Mouse (Mus musculus) neural tube, embryonic 14.5 days (tissue): Measurements from ENCODE around the gene Cinp. TPM values are rescaled to one million over a fixed set of nuclear protein-coding genes. Genes with fewer than 3 reads are reported as not detected.

Experiments used
- ATAC-seq: fragments of 200-750 bp; cut with Nextera tagmentation; 2 replicates; pipeline ENCODE4 v1.8.0; 2017; ENCODE audit warnings: low read depth, mild to moderate bottlenecking, moderate TSS enrichment, moderate library complexity
- H3K27ac ChIP-seq: fragments of 300-500 bp; sonication (generic); 2 replicates; pipeline ENCODE4 v1.5.1; 2014; ENCODE audit warnings: low read depth, mild to moderate bottlenecking, control low read depth, low read length, moderate library complexity, mixed read lengths
- H3K27me3 ChIP-seq: fragments of 300-500 bp; sonication (generic); 2 replicates; pipeline ENCODE4 v1.6.1; 2014; ENCODE audit warnings: low read length; ENCODE audit not compliant: control insufficient read depth, insufficient read depth
- H3K36me3 ChIP-seq: fragments of 300-500 bp; sonication (generic); 2 replicates; pipeline ENCODE4 v1.6.1; 2014; ENCODE audit warnings: low read length, mixed read lengths; ENCODE audit not compliant: control insufficient read depth, insufficient read depth
- H3K4me1 ChIP-seq: fragments of 300-500 bp; sonication (generic); 2 replicates; pipeline ENCODE4 v1.6.1; 2014; ENCODE audit warnings: low read length; ENCODE audit not compliant: control insufficient read depth, insufficient read depth
- H3K4me2 ChIP-seq: fragments of 300-500 bp; sonication (generic); 2 replicates; pipeline ENCODE4 v1.6.1; 2014; ENCODE audit warnings: mild to moderate bottlenecking, low read depth, low read length, control low read depth
- H3K4me3 ChIP-seq: fragments of 300-500 bp; sonication (generic); 2 replicates; pipeline ENCODE4 v1.5.1; 2014; ENCODE audit warnings: low read depth, low read length, control low read depth, mixed read lengths
- H3K9ac ChIP-seq: fragments of 300-500 bp; sonication (generic); replicated peaks from 2 replicates; pipeline ENCODE4 v1.6.1; 2014; ENCODE audit warnings: low read depth, mild to moderate bottlenecking, control low read depth, low read length, mixed read lengths
- H3K9me3 ChIP-seq: fragments of 300-500 bp; sonication (generic); 2 replicates; pipeline ENCODE4 v1.6.1; 2016; ENCODE audit warnings: low read length; ENCODE audit not compliant: control insufficient read depth
- WGBS: fragments of 180-500 bp; shearing (Covaris S2); extraction: QIAGEN DNeasy Blood & Tissue Kit; methylation state at CpG from one replicate; pipeline ENCODE4 v1.1.7; 2014; 5-methylcytosine and 5-hydroxymethylcytosine counted together
- polyA plus RNA-seq: library from polyadenylated mRNA; unstranded; fragments of >200 nt; fragmentation: Nextera tagmentation; extraction: Ambion mirVana; gene quantifications from 2 replicates; pipeline ENCODE4 v1.2.1, GENCODE M21; 2014

The Cinp gene
- polyA plus RNA-seq, result 79.0 and 97.5 TPM in 2 replicates

DNA sequence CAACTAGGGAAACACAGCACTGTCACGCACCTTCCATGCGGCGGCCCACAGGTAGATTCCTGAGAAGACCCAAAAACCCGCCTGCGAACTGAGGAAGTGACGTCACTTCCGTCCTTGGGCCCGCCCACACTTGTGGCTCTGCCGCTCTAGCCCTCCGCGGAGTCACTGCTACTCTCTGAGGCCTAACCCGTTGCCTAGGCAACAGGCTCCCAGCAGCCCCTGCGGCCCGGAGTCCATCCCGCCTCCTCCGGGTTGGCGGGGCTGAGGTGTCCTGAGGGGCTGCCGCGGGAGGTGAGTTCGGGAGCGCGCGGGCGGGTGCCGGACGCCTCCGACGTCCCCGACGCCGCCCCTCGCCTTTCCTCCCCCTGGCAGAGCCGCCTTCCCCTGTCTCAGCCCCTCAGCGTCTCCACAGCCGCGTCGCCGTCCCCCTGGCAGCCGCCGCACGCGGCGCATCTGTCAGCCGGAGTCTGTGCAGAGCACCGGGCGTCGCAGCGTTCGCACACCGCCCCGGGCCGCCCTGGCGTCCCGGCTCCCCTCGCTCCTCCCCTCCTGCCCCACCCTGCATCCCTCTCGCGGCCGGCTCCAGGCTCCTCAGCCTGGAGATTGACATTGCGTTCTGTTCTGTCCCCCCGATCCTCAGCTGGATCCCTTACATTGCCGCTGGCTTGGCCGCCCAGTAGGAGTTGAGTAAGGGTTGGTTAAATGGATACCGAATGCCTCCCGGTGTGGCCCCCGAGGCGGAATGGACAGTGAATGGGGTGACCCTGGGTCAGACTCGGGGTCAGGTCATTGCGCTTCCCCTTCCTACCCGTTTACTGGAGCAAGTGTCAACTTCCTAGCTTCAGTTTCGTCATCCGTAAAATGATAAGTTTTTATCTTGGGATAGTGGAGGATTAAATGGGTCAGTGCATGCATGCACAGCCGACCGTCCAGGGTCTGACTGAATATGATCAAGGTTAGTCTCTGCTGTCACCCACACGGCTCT is at the start of gene Cinp, which contains the start of gene Tecpr2:
Cinp (minus strand) TSS at position 110 of the 985 bp plus-strand sequence.
Tecpr2 (plus strand) TSS at position 229 of the 985 bp plus-strand sequence.
- ATAC-seq, result peak; percentile 99
- H3K27me3 ChIP-seq, result no peaks in the 10 kb centered on the region
- peaks cover 15% of the 10 kb centered on the region for H3K4me1 ChIP-seq
- WGBS, result under 1% methylated on average over 71 of the region's 74 CpGs
- H3K9me3 ChIP-seq, result no peaks in the 10 kb centered on the region
- peak within 1 kb of the TSS; percentile 72 for H3K9ac ChIP-seq
- peak within 1 kb of the TSS; percentile 45 for H3K4me3 ChIP-seq
- no peaks in the 10 kb centered on the region for H3K36me3 ChIP-seq
- H3K27ac ChIP-seq, result peak within 1 kb of the TSS; percentile 88
- H3K4me2 ChIP-seq, result peak within 1 kb of the TSS; percentile 96

DNA sequence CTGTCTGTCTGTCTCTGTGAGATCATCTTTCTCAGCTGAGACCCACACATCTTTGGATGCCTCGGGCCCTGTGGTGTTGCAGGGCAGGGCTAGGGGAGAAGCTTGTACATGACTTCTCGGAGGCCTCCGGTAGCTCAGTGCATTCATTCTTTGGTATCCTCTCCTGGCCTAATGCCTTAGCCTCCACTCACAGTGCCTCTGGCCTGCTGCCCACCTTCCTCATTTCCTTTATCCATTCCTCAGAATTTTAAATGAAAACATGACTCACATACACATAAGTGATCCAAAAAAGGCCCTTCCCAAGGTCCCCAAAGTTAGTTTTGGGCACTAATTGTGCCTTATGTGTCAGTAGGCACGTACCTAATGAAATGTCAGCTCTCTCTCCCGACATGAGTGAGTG is 48.6 kb upstream of the Cinp start:
- WGBS, result 92% methylated on average over 5 of the region's 5 CpGs
- peaks cover 17% of the 10 kb centered on the region for H3K36me3 ChIP-seq
- no peaks in the 10 kb centered on the region; the same call in 1 of the 2 replicates for H3K4me1 ChIP-seq
- H3K9me3 ChIP-seq, result no peaks in the 10 kb centered on the region
- H3K9ac ChIP-seq, result no peak overlapping the region
- H3K4me2 ChIP-seq, result no peak overlapping the region
- H3K27me3 ChIP-seq, result no peaks in the 10 kb centered on the region
- no peak for ATAC-seq
- no peak overlapping the region for H3K4me3 ChIP-seq
- no peak overlapping the region for H3K27ac ChIP-seq

DNA sequence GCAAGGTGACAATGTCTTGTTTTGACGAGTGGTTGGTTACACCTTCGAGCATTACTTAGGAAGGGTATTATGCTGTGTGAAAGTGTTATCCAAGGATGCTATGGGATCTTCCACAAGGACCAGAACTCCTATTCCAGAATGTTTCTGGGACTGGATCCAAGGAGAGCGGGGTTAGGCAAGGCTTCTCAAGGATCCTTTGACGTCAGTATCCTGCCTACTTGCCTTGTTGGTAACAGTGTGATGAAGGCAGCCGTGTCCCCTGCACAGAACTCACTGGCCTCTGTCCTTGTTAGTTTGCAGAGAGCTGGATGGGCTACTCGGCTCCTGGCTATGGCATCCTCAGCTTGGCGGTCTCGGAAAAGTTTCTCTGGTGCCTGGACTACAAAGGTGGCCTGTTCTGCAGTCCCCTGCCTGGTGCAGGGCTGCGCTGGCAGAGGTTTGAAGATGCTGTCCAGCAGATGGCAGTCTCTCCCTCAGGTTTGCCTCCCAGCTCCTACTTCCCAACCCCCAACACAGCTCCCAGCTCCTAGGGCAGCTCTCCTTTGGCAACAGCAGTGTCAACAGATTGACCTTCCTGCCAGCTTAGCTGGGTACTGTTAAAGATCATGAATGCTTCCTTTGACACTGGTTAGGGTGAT is 47.2 kb upstream of the Cinp start:
- H3K4me2 ChIP-seq, result no peak overlapping the region
- 63% methylated on average over 9 of the region's 9 CpGs for WGBS
- peak; percentile 79 for ATAC-seq
- no peaks in the 10 kb centered on the region for H3K9me3 ChIP-seq
- no peaks in the 10 kb centered on the region for H3K27me3 ChIP-seq
- no peak overlapping the region for H3K9ac ChIP-seq
- H3K4me3 ChIP-seq, result no peak overlapping the region
- peaks cover 18% of the 10 kb centered on the region for H3K36me3 ChIP-seq
- no peak overlapping the region for H3K27ac ChIP-seq
- H3K4me1 ChIP-seq, result no peaks in the 10 kb centered on the region; the same call in 1 of the 2 replicates

DNA sequence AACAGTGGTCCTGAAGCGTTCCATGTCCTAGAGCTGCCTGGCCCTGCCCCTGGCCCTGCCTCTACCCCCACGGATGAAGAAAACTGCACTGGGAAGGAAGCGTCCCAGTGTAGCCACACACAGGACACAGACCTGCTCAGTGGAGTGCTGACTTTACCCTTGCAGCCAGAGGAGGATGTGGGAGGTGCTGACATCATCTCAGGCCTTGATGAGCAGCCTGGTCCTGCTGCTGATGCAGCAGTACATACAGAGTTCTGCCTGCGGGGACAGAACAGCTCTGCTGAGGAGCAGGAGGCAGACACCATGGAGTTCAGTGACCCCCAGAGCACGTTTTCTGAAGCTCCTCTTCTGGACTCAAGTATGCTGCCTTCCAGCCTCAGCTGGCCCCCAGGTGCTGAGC is 43.9 kb upstream of the Cinp start:
- Histone ChIP-seq H3K27ac (no peak overlapping the region), H3K9ac (no peak overlapping the region), H3K4me1 (no peaks in the 10 kb centered on the region; the same call in 1 of the 2 replicates), H3K4me2 (no peak overlapping the region), H3K36me3 (peaks cover 18% of the 10 kb centered on the region), H3K27me3 (no peaks in the 10 kb centered on the region), H3K4me3 (no peak overlapping the region), H3K9me3 (no peaks in the 10 kb centered on the region)
- WGBS, result 84% methylated on average over 5 of the region's 5 CpGs
- no peak for ATAC-seq

- no peaks in the 10 kb centered on the region for H3K9me3 ChIP-seq
- no peak for ATAC-seq
- WGBS, result 89% methylated on average over 5 of the region's 5 CpGs
- no peak overlapping the region for H3K4me2 ChIP-seq
- H3K27me3 ChIP-seq, result no peaks in the 10 kb centered on the region
- peaks cover 12% of the 10 kb centered on the region; the same call in 1 of the 2 replicates for H3K36me3 ChIP-seq
- H3K4me3 ChIP-seq, result no peak overlapping the region
- no peak overlapping the region for H3K9ac ChIP-seq
- no peak overlapping the region for H3K27ac ChIP-seq
- H3K4me1 ChIP-seq, result no peaks in the 10 kb centered on the region
Observed at GRCm38 (mm10) chr12:110921572-110921971, 32.6 kb upstream of the Cinp start.

DNA sequence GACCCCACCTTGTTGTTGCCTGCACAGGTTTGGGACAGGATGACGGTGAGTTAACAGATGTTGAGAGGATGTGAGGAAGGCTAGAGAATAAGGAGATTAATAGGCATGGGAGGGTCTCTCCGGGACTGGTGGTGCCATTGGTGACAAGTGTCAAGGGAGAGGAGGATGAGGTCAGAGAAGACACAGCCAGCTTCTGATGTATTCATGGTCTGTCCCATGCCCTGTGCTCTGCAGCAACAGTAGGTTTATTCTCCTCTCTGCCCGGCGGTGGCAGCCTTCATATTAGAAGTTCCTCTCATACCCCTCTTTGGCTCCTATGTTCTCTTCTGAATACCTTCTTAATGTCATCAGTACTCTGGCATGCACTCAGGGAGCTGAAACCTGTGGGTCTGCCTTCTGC is 31.3 kb upstream of the Cinp start:
- H3K4me2 ChIP-seq, result no peak overlapping the region
- ATAC-seq, result no peak
- no peak overlapping the region for H3K27ac ChIP-seq
- no peak overlapping the region for H3K9ac ChIP-seq
- WGBS, result 91% methylated on average over 4 of the region's 4 CpGs
- H3K4me1 ChIP-seq, result no peaks in the 10 kb centered on the region
- H3K36me3 ChIP-seq, result peaks cover 17% of the 10 kb centered on the region
- H3K27me3 ChIP-seq, result no peaks in the 10 kb centered on the region
- no peaks in the 10 kb centered on the region for H3K9me3 ChIP-seq
- no peak overlapping the region for H3K4me3 ChIP-seq

DNA sequence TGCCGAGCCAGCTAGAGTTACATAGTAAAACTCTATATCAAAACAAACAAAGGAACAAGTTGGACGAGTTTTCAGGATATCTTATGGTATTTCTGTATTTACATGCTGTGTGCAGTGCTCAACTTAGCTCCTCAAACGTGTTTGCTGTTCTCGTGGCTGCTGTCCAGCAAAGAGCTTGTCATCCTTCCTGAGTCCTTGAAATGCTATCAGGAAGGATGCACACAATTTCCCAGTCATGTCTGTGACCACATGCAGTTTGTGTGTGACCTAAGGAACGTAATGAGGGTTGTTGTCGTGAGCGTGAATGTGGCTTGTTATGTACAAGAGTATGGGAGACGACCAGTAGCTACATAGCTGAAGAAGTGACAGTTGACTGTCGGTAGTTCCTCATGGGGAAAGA is 26.8 kb upstream of the Cinp start:
- peaks cover 23% of the 10 kb centered on the region for H3K36me3 ChIP-seq
- no peaks in the 10 kb centered on the region for H3K27me3 ChIP-seq
- no peak for ATAC-seq
- 92% methylated on average over 9 of the region's 9 CpGs for WGBS
- H3K4me3 ChIP-seq, result no peak overlapping the region
- H3K27ac ChIP-seq, result no peak overlapping the region
- no peak overlapping the region for H3K4me2 ChIP-seq
- no peaks in the 10 kb centered on the region for H3K4me1 ChIP-seq
- no peaks in the 10 kb centered on the region for H3K9me3 ChIP-seq
- H3K9ac ChIP-seq, result no peak overlapping the region

DNA sequence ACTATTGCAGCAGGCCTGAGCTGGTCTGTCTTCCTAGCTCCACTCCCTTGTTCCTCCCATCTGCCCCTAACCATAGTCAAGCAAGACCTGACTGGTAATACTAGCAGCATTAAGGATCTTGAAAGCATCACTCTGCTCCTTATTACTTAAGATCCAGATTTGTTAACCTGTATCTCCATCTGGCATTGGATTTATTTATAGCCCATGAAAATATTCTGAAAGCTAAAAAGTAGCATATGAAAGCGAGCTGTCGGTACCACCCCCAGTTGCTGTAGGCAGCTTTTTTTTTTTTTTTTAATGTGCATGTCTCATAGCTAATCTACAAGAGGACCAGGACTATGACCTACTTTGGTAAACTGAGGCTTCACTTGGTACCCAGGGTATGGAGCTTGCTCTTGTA is 21.0 kb upstream of the Cinp start:
- no peak overlapping the region for H3K9ac ChIP-seq
- WGBS, result 90% methylated on average over 2 of the region's 2 CpGs
- no peak overlapping the region for H3K4me2 ChIP-seq
- no peak overlapping the region for H3K27ac ChIP-seq
- H3K4me3 ChIP-seq, result no peak overlapping the region
- no peaks in the 10 kb centered on the region for H3K27me3 ChIP-seq
- H3K36me3 ChIP-seq, result 0 out of 2 replicates have a peak, but pooled peaks cover 4% of the 10 kb centered on the region
- no peak for ATAC-seq
- H3K9me3 ChIP-seq, result no peaks in the 10 kb centered on the region
- no peaks in the 10 kb centered on the region for H3K4me1 ChIP-seq

DNA sequence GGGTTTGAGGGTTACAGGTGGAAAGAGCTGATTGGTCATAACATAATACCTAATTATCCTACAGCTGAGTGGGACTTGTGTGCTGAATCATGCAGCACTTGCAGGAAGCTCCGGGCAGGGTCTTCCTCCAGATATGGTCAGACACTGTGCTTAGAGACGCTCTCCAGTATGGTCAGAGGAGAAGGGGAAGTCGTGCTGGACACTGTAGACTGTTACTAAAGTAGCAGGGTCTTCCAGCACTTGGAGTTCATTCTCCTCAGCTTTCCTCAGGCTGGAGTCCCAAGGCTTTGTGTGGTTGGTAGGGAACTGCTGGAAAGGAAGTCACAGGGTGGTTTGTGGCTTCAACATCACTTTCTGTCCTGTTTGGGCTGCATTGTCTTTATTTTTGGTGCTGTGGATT is 18.9 kb upstream of the Cinp start:
- H3K36me3 ChIP-seq, result no peaks in the 10 kb centered on the region
- 84% methylated on average over 3 of the region's 3 CpGs for WGBS
- H3K9me3 ChIP-seq, result no peaks in the 10 kb centered on the region
- no peak overlapping the region for H3K27ac ChIP-seq
- H3K27me3 ChIP-seq, result no peaks in the 10 kb centered on the region
- H3K4me1 ChIP-seq, result no peaks in the 10 kb centered on the region
- ATAC-seq, result no peak
- no peak overlapping the region for H3K9ac ChIP-seq
- no peak overlapping the region for H3K4me3 ChIP-seq
- H3K4me2 ChIP-seq, result no peak overlapping the region
